Mouse (Mus musculus): ENCODE measurements at regions not wholly inside any gene's neighbourhood (a gene's known extent, or its start where the extent isn't known, plus 50 kb on each side); places are given as distances from the start of the nearest gene placed in this dataset.
"Not testable (repeated sequence)": the region's sequence is repeated elsewhere in the genome, so short reads cannot be mapped to it uniquely, and the experiment has no call there.

DNA sequence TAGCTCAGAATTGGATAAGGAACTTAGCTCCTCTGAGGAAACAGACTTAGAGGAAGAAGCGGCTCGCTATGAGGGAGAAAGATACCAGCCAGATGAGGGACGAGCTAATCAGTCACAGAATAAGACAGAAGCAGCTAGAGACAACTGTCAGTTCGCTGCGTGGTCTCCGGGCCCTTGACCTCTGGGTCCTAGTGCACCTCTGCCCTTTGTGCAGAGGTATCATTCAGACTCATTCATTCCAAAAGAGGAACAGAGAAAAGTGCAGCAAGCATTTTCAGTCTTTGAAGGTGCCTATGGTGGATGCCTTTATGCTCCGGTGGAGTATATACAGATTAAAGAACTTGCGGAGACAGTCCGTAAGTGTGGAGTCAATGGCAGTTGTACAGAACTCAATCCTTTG is 63.5 kb upstream of the Helt start:
- TF ChIP-seq TAL1 (conservative IDR thresholded peaks at IDR 0.05; ENCODE audit: low read depth, low read length); CTCF (IDR thresholded peaks at IDR 0.05; ENCODE audit: low read depth, low read length); GATA1 (IDR thresholded peaks at IDR 0.05; ENCODE audit: borderline replicate concordance, low read length); POLR2AphosphoS5 (IDR thresholded peaks at IDR 0.05; ENCODE audit: insufficient replicate concordance, low read depth, low read length); GATA2 (IDR thresholded peaks at IDR 0.05; ENCODE audit: borderline replicate concordance, low read depth, low read length): not testable (repeated sequence)
